Mouse (Mus musculus) frontal cortex, postnatal 10 days (tissue): ENCODE measurements around the gene Alb.

ENCODE experiments used
- DNase-seq, 2 experiments: peaks; one replicate each; pipeline ENCODE4 v3.0.0; 2022; ENCODE audit warnings: low spot score in 2 of 2, mixed read lengths in 1 of 2

The Alb gene

GRCm38 (mm10) chr5:90460619-90461018 lies at the start of gene Alb:
Gene Alb (plus strand): TSS chr5:90460897.
- no peak for DNase-seq

- DNase-seq, result no peak
Measured at GRCm38 (mm10) chr5:90414142-90414924, 46.4 kb upstream of the Alb start.

- peak in 1 of 2 experiments; percentile 10 for DNase-seq
Measured at GRCm38 (mm10) chr5:90414925-90415295, 45.8 kb upstream of the Alb start.

- DNase-seq, result no peak
Measured at GRCm38 (mm10) chr5:90424625-90425024, 36.1 kb upstream of the Alb start.

GRCm38 (mm10) chr5:90425191-90425590 lies 35.5 kb upstream of the Alb start:
- no peak for DNase-seq

GRCm38 (mm10) chr5:90431053-90431452 lies 29.6 kb upstream of the Alb start:
- no peak for DNase-seq

- no peak for DNase-seq
Measured at GRCm38 (mm10) chr5:90439157-90439556, 21.5 kb upstream of the Alb start.

- DNase-seq, result no peak
Measured at GRCm38 (mm10) chr5:90447577-90447976, 13.1 kb upstream of the Alb start.

GRCm38 (mm10) chr5:90449961-90450360 lies 10.7 kb upstream of the Alb start:
- DNase-seq, result no peak

- no peak for DNase-seq
Measured at GRCm38 (mm10) chr5:90452711-90453110, 8.0 kb upstream of the Alb start.

GRCm38 (mm10) chr5:90457241-90457640 lies 3.5 kb upstream of the Alb start:
- DNase-seq, result no peak

GRCm38 (mm10) chr5:90458727-90459126 lies 2.0 kb upstream of the Alb start:
- DNase-seq, result no peak

- DNase-seq, result no peak
Measured at GRCm38 (mm10) chr5:90466806-90467205, 6.1 kb downstream of the Alb start.

GRCm38 (mm10) chr5:90467245-90467644 lies 6.5 kb downstream of the Alb start:
- no peak for DNase-seq

GRCm38 (mm10) chr5:90470836-90471235 lies 10.1 kb downstream of the Alb start:
- DNase-seq, result no peak

GRCm38 (mm10) chr5:90473902-90474301 lies 13.2 kb downstream of the Alb start:
- no peak for DNase-seq

- no peak for DNase-seq
Measured at GRCm38 (mm10) chr5:90474369-90474768, 13.7 kb downstream of the Alb start.

GRCm38 (mm10) chr5:90476741-90477140 lies 16.0 kb downstream of the Alb start:
- no peak for DNase-seq

GRCm38 (mm10) chr5:90477308-90478140 lies 16.8 kb downstream of the Alb start:
- DNase-seq, result no peak

- no peak for DNase-seq
Measured at GRCm38 (mm10) chr5:90478886-90479285, 18.2 kb downstream of the Alb start.

- no peak for DNase-seq
Measured at GRCm38 (mm10) chr5:90485597-90485996, 24.9 kb downstream of the Alb start.

GRCm38 (mm10) chr5:90488323-90488722 lies 27.6 kb downstream of the Alb start:
- no peak for DNase-seq

GRCm38 (mm10) chr5:90490518-90490917 lies 29.8 kb downstream of the Alb start, which contains the start of gene Afp:
Gene Afp (plus strand): TSS chr5:90490737.
- no peak for DNase-seq
